Mouse (Mus musculus) telencephalon, adult 2 months (tissue): ENCODE measurements around the gene Shank3.

Experiments
- DNase-seq: peaks from one replicate; pipeline ENCODE4 v3.0.0-alpha.2; 2011; ENCODE audit warnings: low read depth, low spot score

Gene Shank3

GRCm38 (mm10) chr15:89477091-89477491 is 22.3 kb upstream of the Shank3 start, which contains the start of gene Arsa:
Arsa (minus strand) TSS chr15:89477425.
- no peak for DNase-seq

GRCm38 (mm10) chr15:89477806-89478205 is 21.6 kb upstream of the Shank3 start:
- DNase-seq: no peak

- DNase-seq: no peak
Measured at GRCm38 (mm10) chr15:89478622-89479021, 20.8 kb upstream of the Shank3 start.

GRCm38 (mm10) chr15:89480584-89480983 is 18.8 kb upstream of the Shank3 start:
- DNase-seq: no peak

- DNase-seq: no peak
Measured at GRCm38 (mm10) chr15:89488182-89488581, 11.2 kb upstream of the Shank3 start.

- no peak for DNase-seq
Measured at GRCm38 (mm10) chr15:89488611-89489117, 10.8 kb upstream of the Shank3 start.

GRCm38 (mm10) chr15:89494970-89495369 is 4.5 kb upstream of the Shank3 start:
- DNase-seq: no peak

GRCm38 (mm10) chr15:89496131-89496530 is 3.3 kb upstream of the Shank3 start:
- DNase-seq: no peak

GRCm38 (mm10) chr15:89496841-89497240 is 2.6 kb upstream of the Shank3 start:
- DNase-seq: no peak

GRCm38 (mm10) chr15:89497391-89498048 is 1.9 kb upstream of the Shank3 start:
- no peak for DNase-seq

GRCm38 (mm10) chr15:89498049-89498960 is 1.1 kb upstream of the Shank3 start:
- DNase-seq: peak; percentile 84

- no peak for DNase-seq
Measured at GRCm38 (mm10) chr15:89499784-89500220, 379 bp downstream of the Shank3 start.

GRCm38 (mm10) chr15:89500221-89500791 is 883 bp downstream of the Shank3 start:
- DNase-seq: no peak

GRCm38 (mm10) chr15:89501321-89501720 is 1.9 kb downstream of the Shank3 start:
- DNase-seq: no peak

GRCm38 (mm10) chr15:89504838-89505237 is 5.4 kb downstream of the Shank3 start:
- DNase-seq: no peak

GRCm38 (mm10) chr15:89507751-89508150 is 8.3 kb downstream of the Shank3 start:
- DNase-seq: no peak

- no peak for DNase-seq
Measured at GRCm38 (mm10) chr15:89512679-89513078, 13.3 kb downstream of the Shank3 start.

GRCm38 (mm10) chr15:89521951-89522350 is 22.5 kb downstream of the Shank3 start:
- no peak for DNase-seq

GRCm38 (mm10) chr15:89522566-89523282 is 23.3 kb downstream of the Shank3 start:
- no peak for DNase-seq

- DNase-seq: no peak
Measured at GRCm38 (mm10) chr15:89523283-89523832, 23.9 kb downstream of the Shank3 start.

- DNase-seq: no peak
Measured at GRCm38 (mm10) chr15:89524001-89524571, 24.7 kb downstream of the Shank3 start.
